Mouse (Mus musculus): Measurements from ENCODE around the gene Rpl36a.

Gene Rpl36a

DNA sequence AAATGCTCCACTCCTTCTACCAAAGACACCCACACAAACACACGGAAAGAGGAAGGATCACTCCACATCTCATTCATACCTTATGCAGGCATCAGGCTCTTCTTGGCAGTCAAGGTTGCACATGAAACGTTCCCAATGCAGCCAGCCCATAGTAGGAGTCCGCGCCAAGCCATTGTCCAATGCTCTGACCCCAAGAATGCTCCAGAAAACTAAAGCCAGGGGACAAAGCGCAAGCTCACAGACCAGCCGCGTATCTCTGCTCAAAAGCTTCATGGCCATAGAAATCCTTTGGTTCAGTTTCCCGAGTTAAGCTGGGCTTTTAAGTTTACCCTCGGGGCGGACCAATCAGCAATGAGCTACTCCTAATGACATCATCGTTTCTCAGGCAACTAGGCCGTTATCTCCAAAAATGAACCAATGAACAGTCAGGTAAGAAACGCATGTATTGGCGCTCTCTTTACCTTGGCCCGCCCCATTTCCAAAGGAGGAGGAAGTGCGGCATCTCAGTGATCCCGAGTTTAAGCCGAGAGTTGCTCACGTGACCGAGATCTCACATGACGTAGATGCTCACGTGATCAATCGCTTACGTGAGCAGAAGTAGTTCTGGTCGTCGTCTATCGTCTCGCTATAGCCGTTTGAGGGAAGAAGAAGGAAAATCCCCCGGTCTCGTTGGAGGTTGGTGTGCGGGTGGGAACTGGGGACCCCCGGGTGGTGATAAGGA lies 15.4 kb downstream of the Rpl36a start, which contains the start of the genes Gla and Hnrnph2:
Gla (minus strand) TSS at position 467 of the 721 bp plus-strand sequence.
Hnrnph2 (plus strand) TSS at position 521 of the 721 bp plus-strand sequence.
- peak; percentile 94 to 96 for DNase-seq

DNA sequence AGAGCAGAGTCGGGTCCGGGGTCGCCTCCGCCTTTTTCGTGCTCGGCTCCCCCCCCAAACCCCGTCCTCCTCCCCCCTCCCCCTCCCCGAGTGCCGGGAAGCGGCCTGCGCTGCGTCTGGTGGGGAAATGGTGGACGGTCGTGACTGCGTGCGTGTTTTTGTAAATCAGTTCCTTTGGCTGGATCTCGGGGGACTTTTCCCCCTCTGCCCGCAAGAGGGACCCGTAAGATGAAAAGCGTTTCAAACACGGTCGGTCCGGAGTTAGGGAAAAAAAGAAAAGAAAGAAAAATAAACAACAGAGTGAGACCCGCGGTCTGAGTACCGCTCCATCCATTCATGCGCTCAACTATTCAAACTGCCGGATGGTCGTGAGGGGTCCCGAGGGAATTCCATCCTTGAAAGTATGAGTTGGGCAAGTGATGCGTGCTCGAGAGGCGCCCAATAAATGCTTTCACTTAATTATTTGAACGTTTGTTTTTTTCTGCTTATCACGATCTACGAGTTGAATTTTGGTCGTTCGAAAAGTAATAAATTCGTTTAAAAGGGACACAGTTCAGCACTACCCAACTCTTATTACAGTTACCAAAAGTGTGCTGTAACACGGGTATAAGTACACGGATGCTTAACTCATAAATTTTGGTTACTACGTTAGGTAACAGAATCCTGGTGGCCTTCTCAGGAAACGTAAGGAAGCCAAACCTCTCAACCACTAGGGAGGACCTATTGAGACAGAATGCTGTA lies 16.1 kb downstream of the Rpl36a start:
- DNase-seq, result no peak

GRCm38 (mm10) chrX:134609472-134609871 lies 24.0 kb downstream of the Rpl36a start:
- peak in 1 of 2 experiments; percentile 35 for DNase-seq

GRCm38 (mm10) chrX:134610984-134611383 lies 25.5 kb downstream of the Rpl36a start:
- DNase-seq, result no peak

DNA sequence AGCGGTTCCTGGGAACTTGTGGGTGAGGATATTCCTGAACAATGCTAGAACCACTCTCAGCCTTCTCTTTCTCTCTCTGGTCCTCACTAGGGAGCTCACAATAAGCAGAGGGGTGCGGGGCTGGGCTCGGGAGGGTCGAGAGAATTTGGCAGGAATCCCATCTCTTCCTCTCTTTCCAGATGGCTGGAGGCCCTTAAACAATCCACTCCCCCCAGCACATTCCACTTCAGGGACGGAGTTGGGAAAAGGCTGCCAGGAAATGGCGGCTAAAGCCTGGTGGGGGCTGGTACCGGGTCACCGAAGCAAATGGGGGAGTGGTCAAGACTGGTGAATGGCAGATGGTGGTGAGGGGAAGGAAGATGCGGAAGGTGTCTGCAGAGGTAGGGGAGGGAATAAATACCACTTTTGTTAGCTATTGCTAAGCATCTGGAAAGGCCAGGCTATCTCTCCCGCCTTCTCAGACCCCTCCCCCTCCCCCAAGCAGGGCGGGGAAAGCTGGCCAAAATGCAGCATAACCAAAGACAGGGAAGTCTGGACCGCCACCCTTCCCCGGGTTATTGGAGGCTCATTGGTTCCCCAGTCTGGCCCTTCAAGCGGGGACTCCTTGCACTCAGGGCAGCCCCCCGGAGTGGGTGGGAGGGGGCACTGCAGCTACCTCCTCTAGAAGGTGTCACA lies 27.0 kb downstream of the Rpl36a start:
- DNase-seq, result peak; percentile 33 to 63

GRCm38 (mm10) chrX:134614306-134614705 lies 28.9 kb downstream of the Rpl36a start:
- DNase-seq, result peak in 1 of 2 experiments; percentile 45

DNA sequence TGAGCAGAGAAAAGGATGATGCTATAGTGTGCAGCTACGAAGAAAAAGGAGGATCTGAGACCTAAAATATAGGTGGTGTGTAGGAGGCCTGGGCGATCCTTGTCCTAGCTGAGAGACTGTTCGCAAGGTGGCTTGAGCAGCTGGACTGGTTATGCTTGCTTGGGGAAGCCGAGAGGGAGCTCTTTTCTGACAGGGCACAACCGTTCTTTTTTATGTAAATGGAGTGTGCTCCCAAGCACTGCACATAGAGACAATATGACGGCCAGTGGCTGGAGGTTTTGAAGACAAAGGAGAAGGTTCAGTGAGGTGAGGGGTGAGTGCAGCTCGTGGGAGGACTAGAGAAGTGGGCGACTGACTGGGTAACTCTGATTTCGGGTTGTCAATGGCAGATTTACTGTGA lies 34.2 kb downstream of the Rpl36a start:
- no peak for DNase-seq

- no peak for DNase-seq
These were observed 34.9 kb downstream of the Rpl36a start for GRCm38 (mm10) chrX:134620254-134620865.

DNA sequence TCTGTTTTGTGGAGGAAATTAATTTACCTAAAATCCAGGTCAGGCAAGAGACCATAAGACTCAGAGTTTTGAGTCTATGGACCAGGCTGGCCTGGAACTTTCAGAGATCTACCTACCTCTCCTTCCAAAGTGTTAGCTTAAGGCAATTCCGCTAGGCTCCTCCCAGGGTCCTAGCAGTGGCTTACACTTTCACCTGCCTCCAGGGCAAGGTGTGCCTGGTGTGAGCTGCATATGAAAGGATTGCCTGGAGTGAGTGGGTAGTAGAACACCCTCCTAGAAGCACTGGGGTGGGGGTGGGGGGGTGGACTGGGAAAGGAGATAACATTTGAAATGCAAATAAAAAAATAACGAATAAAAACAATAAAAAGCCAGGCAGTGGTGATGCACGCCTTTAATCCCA lies 36.2 kb downstream of the Rpl36a start:
- no peak for DNase-seq

DNA sequence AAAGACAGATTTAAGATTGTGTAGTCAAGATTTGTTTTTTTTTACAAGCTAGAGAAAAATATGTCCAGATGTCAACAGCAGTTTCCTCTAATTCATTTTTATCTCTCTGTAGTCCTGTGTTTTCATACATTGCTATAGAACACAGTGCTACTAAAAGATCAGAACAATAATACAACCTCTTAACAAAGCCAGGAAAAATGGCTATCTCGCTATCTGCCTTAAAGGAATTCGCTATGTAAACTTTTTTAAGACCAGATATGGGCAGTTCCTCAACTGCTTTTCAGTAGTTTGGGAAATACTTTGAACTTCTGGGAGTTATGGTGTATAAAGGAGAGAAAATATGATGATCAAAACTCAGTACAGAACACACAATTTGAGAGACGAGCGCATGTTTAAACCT lies 37.9 kb downstream of the Rpl36a start:
- DNase-seq, result no peak

GRCm38 (mm10) chrX:134628200-134628599 lies 42.7 kb downstream of the Rpl36a start:
- DNase-seq, result no peak

DNA sequence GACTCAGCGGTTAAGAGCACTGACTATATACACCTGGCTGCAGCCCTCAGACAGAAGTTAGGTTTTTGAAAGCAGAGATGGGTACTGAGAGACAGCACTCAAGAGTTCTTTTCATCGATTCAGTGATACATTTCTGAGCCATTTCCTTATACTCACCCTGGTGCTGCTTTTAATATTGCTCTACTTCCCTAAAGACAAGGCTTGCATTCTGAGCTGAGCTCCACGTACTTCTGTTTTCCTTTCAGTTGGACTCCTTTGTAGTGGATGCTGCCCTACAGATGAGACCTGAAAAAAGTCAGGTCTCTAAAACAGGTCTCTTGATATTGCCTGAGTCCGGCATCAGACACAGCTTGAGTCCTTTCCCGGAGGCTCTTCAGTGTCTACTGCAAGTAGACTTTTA lies 47.3 kb downstream of the Rpl36a start:
- DNase-seq, result no peak

GRCm38 (mm10) chrX:134635111-134635510 lies 49.7 kb downstream of the Rpl36a start:
- no peak for DNase-seq

DNA sequence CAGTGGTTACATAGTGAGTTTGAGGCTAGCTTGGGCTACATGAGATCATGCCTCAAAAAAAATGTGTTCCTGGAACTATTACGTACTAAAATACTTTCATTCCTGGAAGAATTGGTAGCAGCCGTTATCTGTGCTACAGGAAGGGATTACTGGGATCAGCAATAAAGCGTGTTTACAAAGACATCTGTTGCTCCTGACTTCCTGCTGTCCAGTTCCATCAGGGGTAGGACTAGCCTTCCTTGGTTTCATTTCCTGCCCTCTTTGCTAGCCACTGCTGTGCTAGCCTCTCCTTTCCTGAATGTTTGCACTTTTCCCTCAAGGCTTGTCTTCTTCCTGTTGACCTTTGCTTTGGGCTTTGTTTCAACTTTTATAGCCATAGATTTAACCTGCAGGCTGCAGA lies 50.4 kb downstream of the Rpl36a start:
- DNase-seq, result no peak

All from kidney, postnatal 25 days (tissue).